In genomic region chr1:119997644-119998043, GRCm38 (mm10) we compare ENCODE assay signal across 8 mouse cellular contexts. TPM values are rescaled to one million over a fixed set of nuclear protein-coding genes. Genes with fewer than 3 reads are reported as not detected.
A peak's percentile ranks its signal among the peaks of the same experiment; 100 is the strongest.
DNase-seq lines count a peak whose midpoint lies in the region; ATAC-seq lines count a peak whose summit lies in the region.

No protein-coding gene starts in this region.

- H3K4me2 ChIP-seq in heart, embryonic 14.5 days (ENCODE audit: low read length) = peak overlapping the region; percentile 79
- peak overlapping the region; percentile 77 for H3K4me2 ChIP-seq in embryonic facial prominence, embryonic 13.5 days

- H3K9me3 ChIP-seq in heart, embryonic 14.5 days (ENCODE audit: control insufficient read depth, low read length) = no peaks in the 10 kb centered on the region
- H3K9me3 ChIP-seq in embryonic facial prominence, embryonic 13.5 days = no peaks in the 10 kb centered on the region

- 22% methylated on average over 5 of the region's 5 CpGs for WGBS in heart, embryonic 14.5 days
- WGBS in embryonic facial prominence, embryonic 13.5 days = 30% methylated on average over 5 of the region's 5 CpGs

- no peak for DNase-seq in heart, adult 11 months
- DNase-seq in kidney, adult 8-10 months = peak; percentile 55 to 72
- peak; percentile 43 for DNase-seq in lung, postnatal 10 days
- DNase-seq in spleen, postnatal 10 days (ENCODE audit: low spot score in 2 of 2) = no peak
- DNase-seq in urinary bladder, adult 2 months (ENCODE audit: low spot score) = no peak
- no peak for DNase-seq in spleen, adult 12 weeks (ENCODE audit: low spot score)

- H3K27me3 ChIP-seq in heart, embryonic 14.5 days (ENCODE audit: control insufficient read depth, insufficient read depth, low read length) = no peaks in the 10 kb centered on the region
- 0 out of 2 replicates have a peak, but pooled peaks cover 2% of the 10 kb centered on the region for H3K27me3 ChIP-seq in embryonic facial prominence, embryonic 13.5 days

- H3K4me1 ChIP-seq in heart, embryonic 14.5 days (ENCODE audit: control insufficient read depth in 2 of 2, insufficient read depth in 2 of 2, low read length in 2 of 2) = no peaks in the 10 kb centered on the region; a peak in 1 of 4 replicates
- H3K4me1 ChIP-seq in embryonic facial prominence, embryonic 13.5 days = 0 out of 2 replicates have a peak, but pooled peaks cover 4% of the 10 kb centered on the region

- H3K4me3 ChIP-seq in heart, embryonic 14.5 days (ENCODE audit: control insufficient read depth in 1 of 2, insufficient read depth in 1 of 2, low read depth in 1 of 2, low read length in 2 of 2) = peak overlapping the region; percentile 54 to 62; a peak in 3 of 4 replicates
- H3K4me3 ChIP-seq in embryonic facial prominence, embryonic 13.5 days = peak overlapping the region; percentile 53

- no peak overlapping the region for H3K27ac ChIP-seq in heart, embryonic 14.5 days (replicated peaks in 1 of 2; ENCODE audit: control insufficient read depth in 1 of 2, insufficient read depth in 1 of 2, low read depth in 2 of 2, low read length in 2 of 2)
- no peak overlapping the region for H3K27ac ChIP-seq in embryonic facial prominence, embryonic 13.5 days

- H3K9ac ChIP-seq in heart, embryonic 14.5 days (ENCODE audit: low read length) = no peak overlapping the region; the same call in 1 of the 2 replicates
- H3K9ac ChIP-seq in embryonic facial prominence, embryonic 13.5 days = 0 out of 2 replicates have a peak overlapping the region, but pooled peaks have one; percentile 62

- H3K36me3 ChIP-seq in heart, embryonic 14.5 days (ENCODE audit: control insufficient read depth, insufficient read depth, low read length) = no peaks in the 10 kb centered on the region
- H3K36me3 ChIP-seq in embryonic facial prominence, embryonic 13.5 days = no peaks in the 10 kb centered on the region

- ATAC-seq in heart, embryonic 14.5 days (ENCODE audit: insufficient number of reproducible peaks, insufficient read depth, low FRiP score, low read depth) = no peak
- no peak for ATAC-seq in embryonic facial prominence, embryonic 13.5 days (ENCODE audit: insufficient number of reproducible peaks, insufficient read depth, low FRiP score, low TSS enrichment, low read depth)

RNA-seq across cellular contexts. Expression of gene Cfap221, which starts 0.6 kb away (rescaled TPM):
- not detected in 2 replicates for polyA plus RNA-seq in heart, embryonic 14.5 days (2014; fragmentation: Nextera tagmentation; extraction: Ambion mirVana)
- polyA plus RNA-seq in embryonic facial prominence, embryonic 13.5 days (2015; fragmentation: Nextera tagmentation; extraction: Ambion mirVana) = not detected in 2 replicates
- polyA plus RNA-seq in urinary bladder, adult 2 months (2012; rRNA removed) = not detected in 2 replicates

RNA-seq across cellular contexts. Expression of gene Sctr, which starts 9.1 kb away (rescaled TPM):
- polyA plus RNA-seq in heart, embryonic 14.5 days (2014; fragmentation: Nextera tagmentation; extraction: Ambion mirVana) = 0.11 and 0.32 TPM in 2 replicates
- 0.17 TPM in 1 of 2 replicates, not detected in the other for polyA plus RNA-seq in embryonic facial prominence, embryonic 13.5 days (2015; fragmentation: Nextera tagmentation; extraction: Ambion mirVana)
- 0.22 and 0.25 TPM in 2 replicates for polyA plus RNA-seq in urinary bladder, adult 2 months (2012; rRNA removed)

Comparison
In these comparisons a context has a peak if more than half of its experiments do, and no peak if none do; other contexts are left out.
1. DNase-seq: peak in kidney, adult 8-10 months (2 of 2) and lung, postnatal 10 days (single experiment); none in heart, adult 11 months (single experiment), spleen, postnatal 10 days (0 of 2), urinary bladder, adult 2 months (single experiment) and spleen, adult 12 weeks (single experiment).